Mouse (Mus musculus): ENCODE results near the gene P2rx7.

GRCm38 (mm10) chr5:122613908-122614732, 29.6 kb upstream of the P2rx7 start, which contains the start of gene Ift81:
- TF ChIP-seq POLR2A (IDR thresholded peaks at IDR 0.05; ENCODE audit: extremely low read depth, insufficient read depth, low read length), result peak; percentile 74
- TF ChIP-seq CTCF (IDR thresholded peaks at IDR 0.05; ENCODE audit: extremely low read depth, insufficient read depth, low read length), result no peak

Data from cortical plate, adult 2 months (tissue).